Mouse (Mus musculus) liver, embryonic 15.5 days (tissue): ENCODE results near the gene Dot1l. TPM values are rescaled to one million over a fixed set of nuclear protein-coding genes. Genes with fewer than 3 reads are reported as not detected.

Experiments used
- ATAC-seq: fragments of 200-750 bp; cut with Nextera tagmentation; 2 replicates; pipeline ENCODE4 v1.8.0; 2017; ENCODE audit warnings: moderate number of reproducible peaks, mild to moderate bottlenecking, moderate library complexity; ENCODE audit not compliant: insufficient read depth
- H3K27ac ChIP-seq: fragments of 300-500 bp; sonication (generic); replicated peaks from 2 replicates; pipeline ENCODE4 v1.5.1; 2015; ENCODE audit warnings: mild to moderate bottlenecking, inconsistent platforms
- H3K27me3 ChIP-seq: fragments of 300-500 bp; sonication (generic); 2 replicates; pipeline ENCODE4 v1.6.1; 2015; ENCODE audit warnings: mild to moderate bottlenecking, inconsistent platforms
- H3K36me3 ChIP-seq: fragments of 300-500 bp; sonication (generic); replicated peaks from 2 replicates; pipeline ENCODE4 v1.6.1; 2015; ENCODE audit warnings: moderate library complexity, mild to moderate bottlenecking, inconsistent platforms
- H3K4me1 ChIP-seq: fragments of 300-500 bp; sonication (generic); replicated peaks from 2 replicates; pipeline ENCODE4 v1.6.1; 2015; ENCODE audit warnings: inconsistent platforms
- H3K4me2 ChIP-seq: fragments of 300-500 bp; sonication (generic); 2 replicates; pipeline ENCODE4 v1.6.1; 2015; ENCODE audit warnings: moderate library complexity, mild to moderate bottlenecking, inconsistent platforms
- H3K4me3 ChIP-seq: fragments of 300-500 bp; sonication (generic); replicated peaks from 2 replicates; pipeline ENCODE4 v1.5.1; 2015; ENCODE audit warnings: mild to moderate bottlenecking, inconsistent platforms
- H3K9ac ChIP-seq: fragments of 300-500 bp; sonication (generic); 2 replicates; pipeline ENCODE4 v1.6.1; 2015; ENCODE audit warnings: moderate library complexity, mild to moderate bottlenecking, inconsistent platforms
- H3K9me3 ChIP-seq: fragments of 300-500 bp; sonication (generic); replicated peaks from 2 replicates; pipeline ENCODE4 v1.6.1; 2016; ENCODE audit warnings: inconsistent platforms
- WGBS: fragments of 180-500 bp; shearing (Covaris S2); methylation state at CpG from one replicate; pipeline ENCODE4 v1.1.7; 2015; ENCODE audit warnings: mixed read lengths; ENCODE audit not compliant: insufficient replicate concordance; 5-methylcytosine and 5-hydroxymethylcytosine counted together
- polyA plus RNA-seq: library from polyadenylated mRNA; unstranded; fragments of >200 nt; fragmentation: Nextera tagmentation; extraction: Ambion mirVana; gene quantifications from 2 replicates; pipeline ENCODE4 v1.2.1, GENCODE M21; 2015

The Dot1l gene
- polyA plus RNA-seq, 1 experiment from 2014 or later, result 8.1 TPM

GRCm38 (mm10) chr10:80742180-80742978, 12.6 kb upstream of the Dot1l start, which contains the start of gene Ap3d1:
Gene Ap3d1 (minus strand): TSS chr10:80742264.
- H3K4me3 ChIP-seq, result peak within 1 kb of the TSS; percentile 81
- peaks cover 60% of the 10 kb centered on the region for H3K4me1 ChIP-seq
- H3K9me3 ChIP-seq, result no peaks in the 10 kb centered on the region
- peak within 1 kb of the TSS; percentile 83 for H3K4me2 ChIP-seq
- 0 out of 2 replicates have a peak, but pooled peaks cover 3% of the 10 kb centered on the region for H3K36me3 ChIP-seq
- WGBS, result 3% methylated on average over 25 of the region's 25 CpGs
- peak within 1 kb of the TSS; percentile 89 for H3K9ac ChIP-seq
- no peaks in the 10 kb centered on the region for H3K27me3 ChIP-seq
- H3K27ac ChIP-seq, result peak within 1 kb of the TSS; percentile 77
- peak; percentile 96 for ATAC-seq

GRCm38 (mm10) chr10:80744262-80744661, 10.7 kb upstream of the Dot1l start:
- H3K36me3 ChIP-seq, result no peaks in the 10 kb centered on the region
- WGBS, result 28% methylated on average over 5 of the region's 5 CpGs
- H3K27ac ChIP-seq, result peak overlapping the region; percentile 51; the same call in 1 of the 2 replicates
- no peaks in the 10 kb centered on the region for H3K9me3 ChIP-seq
- peaks cover 53% of the 10 kb centered on the region for H3K4me1 ChIP-seq
- no peak overlapping the region; the same call in 1 of the 2 replicates for H3K9ac ChIP-seq
- no peak overlapping the region; the same call in 1 of the 2 replicates for H3K4me2 ChIP-seq
- no peaks in the 10 kb centered on the region for H3K27me3 ChIP-seq
- ATAC-seq, result peak; percentile 40
- H3K4me3 ChIP-seq, result no peak overlapping the region

- Histone ChIP-seq H3K4me3 (no peak overlapping the region), H3K36me3 (no peaks in the 10 kb centered on the region), H3K4me1 (peaks cover 47% of the 10 kb centered on the region), H3K27ac (no peak overlapping the region), H3K27me3 (no peaks in the 10 kb centered on the region), H3K4me2 (no peak overlapping the region), H3K9me3 (no peaks in the 10 kb centered on the region), H3K9ac (no peak overlapping the region)
- WGBS, result 3% methylated on average over 3 of the region's 3 CpGs
- no peak for ATAC-seq
These were observed 7.6 kb upstream of the Dot1l start for GRCm38 (mm10) chr10:80747410-80747809.

- H3K27ac ChIP-seq, result no peak overlapping the region
- H3K9ac ChIP-seq, result no peak overlapping the region
- no peaks in the 10 kb centered on the region for H3K36me3 ChIP-seq
- H3K4me2 ChIP-seq, result no peak overlapping the region
- WGBS, result 9% methylated on average over 6 of the region's 6 CpGs
- no peaks in the 10 kb centered on the region for H3K27me3 ChIP-seq
- peaks cover 44% of the 10 kb centered on the region for H3K4me1 ChIP-seq
- no peaks in the 10 kb centered on the region for H3K9me3 ChIP-seq
- no peak for ATAC-seq
- no peak overlapping the region for H3K4me3 ChIP-seq
These were observed 6.4 kb upstream of the Dot1l start for GRCm38 (mm10) chr10:80748609-80749008.

- H3K36me3 ChIP-seq, result no peaks in the 10 kb centered on the region
- H3K27ac ChIP-seq, result peak overlapping the region; percentile 64
- H3K4me3 ChIP-seq, result peak overlapping the region; percentile 34
- H3K9ac ChIP-seq, result no peak overlapping the region
- no peaks in the 10 kb centered on the region for H3K27me3 ChIP-seq
- 1% methylated on average over 16 of the region's 16 CpGs for WGBS
- no peaks in the 10 kb centered on the region for H3K9me3 ChIP-seq
- peaks cover 44% of the 10 kb centered on the region for H3K4me1 ChIP-seq
- H3K4me2 ChIP-seq, result peak overlapping the region; percentile 67
- no peak for ATAC-seq
These were observed 3.7 kb upstream of the Dot1l start for GRCm38 (mm10) chr10:80751188-80751832.

- Histone ChIP-seq H3K4me1 (peaks cover 52% of the 10 kb centered on the region), H3K9ac (no peak overlapping the region), H3K36me3 (no peaks in the 10 kb centered on the region), H3K27ac (peak overlapping the region; percentile 64), H3K4me2 (peak overlapping the region; percentile 67), H3K27me3 (no peaks in the 10 kb centered on the region), H3K9me3 (no peaks in the 10 kb centered on the region), H3K4me3 (peak overlapping the region; percentile 34)
- ATAC-seq, result peak; percentile 43
- WGBS, result 3% methylated on average over 6 of the region's 6 CpGs
These were observed 2.9 kb upstream of the Dot1l start for GRCm38 (mm10) chr10:80752079-80752625.

- Histone ChIP-seq H3K4me2 (peak overlapping the region; percentile 81), H3K36me3 (0 out of 2 replicates have a peak, but pooled peaks cover 5% of the 10 kb centered on the region), H3K9me3 (no peaks in the 10 kb centered on the region), H3K4me3 (peak overlapping the region; percentile 96), H3K4me1 (peaks cover 80% of the 10 kb centered on the region), H3K27me3 (no peaks in the 10 kb centered on the region), H3K9ac (peak overlapping the region; percentile 90), H3K27ac (peak overlapping the region; percentile 87)
- WGBS, result under 1% methylated on average over 75 of the region's 75 CpGs
- ATAC-seq, result peak; percentile 66
These were observed 447 bp downstream of the Dot1l start for GRCm38 (mm10) chr10:80755291-80756015.

GRCm38 (mm10) chr10:80756099-80756498, 1.1 kb downstream of the Dot1l start:
- 15% methylated on average over 3 of the region's 3 CpGs for WGBS
- Histone ChIP-seq H3K4me2 (peak overlapping the region; percentile 81), H3K27me3 (no peaks in the 10 kb centered on the region), H3K4me3 (peak overlapping the region; percentile 96), H3K4me1 (peaks cover 83% of the 10 kb centered on the region), H3K9me3 (no peaks in the 10 kb centered on the region), H3K36me3 (0 out of 2 replicates have a peak, but pooled peaks cover 5% of the 10 kb centered on the region), H3K9ac (peak overlapping the region; percentile 90), H3K27ac (0 out of 2 replicates have a peak overlapping the region, but pooled peaks have one; percentile 87)
- ATAC-seq, result no peak

- Histone ChIP-seq H3K4me3 (peak overlapping the region; percentile 96), H3K4me1 (peaks cover 83% of the 10 kb centered on the region), H3K27me3 (no peaks in the 10 kb centered on the region), H3K27ac (peak overlapping the region; percentile 87; the same call in 1 of the 2 replicates), H3K9ac (peak overlapping the region; percentile 90), H3K36me3 (0 out of 2 replicates have a peak, but pooled peaks cover 5% of the 10 kb centered on the region), H3K9me3 (no peaks in the 10 kb centered on the region), H3K4me2 (peak overlapping the region; percentile 81)
- WGBS, result 45% methylated on average over 2 of the region's 2 CpGs
- ATAC-seq, result no peak
These were observed 1.5 kb downstream of the Dot1l start for GRCm38 (mm10) chr10:80756509-80756908.

- H3K27ac ChIP-seq, result peak overlapping the region; percentile 5; the same call in 1 of the 2 replicates
- H3K4me1 ChIP-seq, result peaks cover 83% of the 10 kb centered on the region
- H3K4me3 ChIP-seq, result peak overlapping the region; percentile 96
- H3K36me3 ChIP-seq, result 0 out of 2 replicates have a peak, but pooled peaks cover 5% of the 10 kb centered on the region
- H3K9me3 ChIP-seq, result no peaks in the 10 kb centered on the region
- H3K9ac ChIP-seq, result peak overlapping the region; percentile 90; the same call in 1 of the 2 replicates
- H3K27me3 ChIP-seq, result no peaks in the 10 kb centered on the region
- H3K4me2 ChIP-seq, result peak overlapping the region; percentile 81
- WGBS, result 53% methylated on average over 4 of the region's 4 CpGs
- no peak for ATAC-seq
These were observed 2.0 kb downstream of the Dot1l start for GRCm38 (mm10) chr10:80756967-80757366.
